Mouse (Mus musculus) liver, postnatal 0 days (tissue): ENCODE measurements around the gene Fam234a.

Experiments used
- CTCF ChIP-seq: sonication (generic); IDR thresholded peaks from 2 replicates; pipeline ENCODE4 v1.5.1; 2016; ENCODE audit warnings: antibody characterized with exemption, low read depth
- EP300 ChIP-seq: IDR thresholded peaks from 2 replicates; pipeline ENCODE4 v1.6.1; 2016; ENCODE audit warnings: antibody characterized with exemption, low read depth, mild to moderate bottlenecking

- TF ChIP-seq CTCF (no peak), EP300 (no peak)
Measured at GRCm38 (mm10) chr17:26162736-26163135, 81.3 kb downstream of the Fam234a start.
